Mouse (Mus musculus): ENCODE data around the gene Rnase12.

Rnase12 gene

GRCm38 (mm10) chr14:51057401-51057831 lies at the start of gene Rnase12:
TSS of gene Rnase12 (minus strand) at chr14:51057661.
- DNase-seq (ENCODE audit: low spot score in 2 of 2), result no peak

- no peak for DNase-seq (ENCODE audit: low spot score in 2 of 2)
Observed at GRCm38 (mm10) chr14:51106449-51106967, 49.0 kb upstream of the Rnase12 start.

- DNase-seq (ENCODE audit: low spot score in 2 of 2), result no peak
Observed at GRCm38 (mm10) chr14:51104366-51104765, 46.9 kb upstream of the Rnase12 start.

GRCm38 (mm10) chr14:51103217-51103616 lies 45.8 kb upstream of the Rnase12 start:
- peak; percentile 25 to 53 for DNase-seq (ENCODE audit: low spot score in 2 of 2)

GRCm38 (mm10) chr14:51101284-51101683 lies 43.8 kb upstream of the Rnase12 start:
- DNase-seq (ENCODE audit: low spot score in 2 of 2), result no peak

- no peak for DNase-seq (ENCODE audit: low spot score in 2 of 2)
Observed at GRCm38 (mm10) chr14:51098921-51099320, 41.5 kb upstream of the Rnase12 start.

- DNase-seq (ENCODE audit: low spot score in 2 of 2), result peak; percentile 67 to 80
Observed at GRCm38 (mm10) chr14:51098300-51098699, 40.8 kb upstream of the Rnase12 start.

- no peak for DNase-seq (ENCODE audit: low spot score in 2 of 2)
Observed at GRCm38 (mm10) chr14:51095736-51096524, 38.5 kb upstream of the Rnase12 start.

GRCm38 (mm10) chr14:51094921-51095320 lies 37.5 kb upstream of the Rnase12 start:
- no peak for DNase-seq (ENCODE audit: low spot score in 2 of 2)

- no peak for DNase-seq (ENCODE audit: low spot score in 2 of 2)
Observed at GRCm38 (mm10) chr14:51094096-51094875, 36.8 kb upstream of the Rnase12 start.

GRCm38 (mm10) chr14:51093496-51093895 lies 36.0 kb upstream of the Rnase12 start:
- DNase-seq (ENCODE audit: low spot score in 2 of 2), result no peak

GRCm38 (mm10) chr14:51092073-51092620 lies 34.7 kb upstream of the Rnase12 start:
- no peak for DNase-seq (ENCODE audit: low spot score in 2 of 2)

GRCm38 (mm10) chr14:51090921-51091900 lies 33.8 kb upstream of the Rnase12 start, which contains the start of the genes Rnase4 and Ang:
TSS of gene Rnase4 (plus strand) at chr14:51091077.
TSS of gene Ang (plus strand) at chr14:51091150.
- no peak for DNase-seq (ENCODE audit: low spot score in 2 of 2)

GRCm38 (mm10) chr14:51090077-51090781 lies 32.8 kb upstream of the Rnase12 start:
- DNase-seq (ENCODE audit: low spot score in 2 of 2), result peak; percentile 69 to 77

- no peak for DNase-seq (ENCODE audit: low spot score in 2 of 2)
Observed at GRCm38 (mm10) chr14:51089674-51090076, 32.2 kb upstream of the Rnase12 start.

- peak; percentile 94 to 96 for DNase-seq (ENCODE audit: low spot score in 2 of 2)
Observed at GRCm38 (mm10) chr14:51088970-51089673, 31.7 kb upstream of the Rnase12 start.

- peak; percentile 81 to 82 for DNase-seq (ENCODE audit: low spot score in 2 of 2)
Observed at GRCm38 (mm10) chr14:51088166-51088969, 30.9 kb upstream of the Rnase12 start.

- no peak for DNase-seq (ENCODE audit: low spot score in 2 of 2)
Observed at GRCm38 (mm10) chr14:51087762-51088161, 30.3 kb upstream of the Rnase12 start.

GRCm38 (mm10) chr14:51085911-51086310 lies 28.4 kb upstream of the Rnase12 start:
- no peak for DNase-seq (ENCODE audit: low spot score in 2 of 2)
